Comparison of ENCODE assay signal across 10 mouse cellular contexts in the genomic region with DNA sequence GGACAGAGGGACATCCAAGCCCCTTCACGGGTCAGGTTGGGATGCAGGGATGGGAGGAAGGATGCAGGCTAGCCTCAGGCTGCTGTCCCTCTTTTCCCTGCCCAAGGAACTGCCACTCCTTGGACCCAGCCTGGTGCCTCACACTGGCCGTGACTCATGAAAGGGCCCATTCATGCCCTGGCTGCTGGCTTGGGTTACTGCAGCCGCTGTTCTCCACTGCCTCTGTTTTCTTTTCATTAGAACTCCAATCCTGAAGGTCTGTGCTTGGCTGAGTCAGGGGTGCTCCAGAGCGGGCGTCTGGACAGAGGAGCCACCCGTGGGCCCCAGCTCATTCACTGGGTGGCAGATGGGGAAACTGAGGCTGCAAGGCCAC. TPM values are rescaled to one million over a fixed set of nuclear protein-coding genes. Genes with fewer than 3 reads are reported as not detected.
DNase-seq lines count a peak whose midpoint lies in the region; ATAC-seq lines count a peak whose summit lies in the region.
"Had no signal": no experiment of that assay in that cellular context is flagged by ENCODE, and none has a peak within 500 bp of the region (broad histone marks: within the 10 kb centered on the region; RNA-seq: fewer than 3 reads in every experiment).

No protein-coding gene starts in this region.

- no peaks in the 10 kb centered on the region for H3K9me3 ChIP-seq in forebrain, embryonic 10.5 days
- H3K9me3 ChIP-seq in forebrain, embryonic 11.5 days (ENCODE audit: control insufficient read depth, low read length) = no peaks in the 10 kb centered on the region
- no peaks in the 10 kb centered on the region for H3K9me3 ChIP-seq in midbrain, embryonic 14.5 days (ENCODE audit: control insufficient read depth, low read length)
- no peaks in the 10 kb centered on the region for H3K9me3 ChIP-seq in midbrain, embryonic 10.5 days (replicated peaks)
- H3K9me3 ChIP-seq in hindbrain, embryonic 16.5 days (ENCODE audit: control insufficient read depth, low read length) = no peaks in the 10 kb centered on the region; the same call in 1 of the 2 replicates
- H3K9me3 ChIP-seq in stomach, embryonic 15.5 days = no peaks in the 10 kb centered on the region

- H3K4me1 ChIP-seq in forebrain, embryonic 10.5 days = peaks cover 29% of the 10 kb centered on the region
- H3K4me1 ChIP-seq in forebrain, embryonic 11.5 days (replicated peaks; ENCODE audit: control insufficient read depth, insufficient read depth, low read length) = 0 out of 2 replicates have a peak, but pooled peaks cover under 1% of the 10 kb centered on the region
- H3K4me1 ChIP-seq in midbrain, embryonic 14.5 days (ENCODE audit: control insufficient read depth, insufficient read depth, low read length) = no peaks in the 10 kb centered on the region
- peaks cover 10% of the 10 kb centered on the region for H3K4me1 ChIP-seq in midbrain, embryonic 10.5 days
- H3K4me1 ChIP-seq in hindbrain, embryonic 16.5 days (ENCODE audit: control insufficient read depth, insufficient read depth, low read depth, low read length) = peaks cover 3% of the 10 kb centered on the region; the same call in 1 of the 2 replicates
- 0 out of 2 replicates have a peak, but pooled peaks cover 1% of the 10 kb centered on the region for H3K4me1 ChIP-seq in stomach, embryonic 15.5 days

- 0 out of 2 replicates have a peak overlapping the region, but pooled peaks have one; percentile 1 for H3K27ac ChIP-seq in forebrain, embryonic 10.5 days
- H3K27ac ChIP-seq in forebrain, embryonic 11.5 days (ENCODE audit: low read depth, low read length) = no peak overlapping the region
- H3K27ac ChIP-seq in midbrain, embryonic 14.5 days (replicated peaks; ENCODE audit: low read depth, low read length) = no peak overlapping the region
- H3K27ac ChIP-seq in midbrain, embryonic 10.5 days (replicated peaks) = no peak overlapping the region
- peak overlapping the region; percentile 49 for H3K27ac ChIP-seq in hindbrain, embryonic 16.5 days (ENCODE audit: low read depth, low read length)
- H3K27ac ChIP-seq in stomach, embryonic 15.5 days = no peak overlapping the region

- H3K27me3 ChIP-seq in forebrain, embryonic 10.5 days (ENCODE audit: poor library complexity, severe bottlenecking) = peaks cover 45% of the 10 kb centered on the region
- peaks cover 12% of the 10 kb centered on the region for H3K27me3 ChIP-seq in forebrain, embryonic 11.5 days (ENCODE audit: control insufficient read depth, insufficient read depth, low read length)
- peaks cover 10% of the 10 kb centered on the region; the same call in 1 of the 2 replicates for H3K27me3 ChIP-seq in midbrain, embryonic 14.5 days (ENCODE audit: control insufficient read depth, insufficient read depth, low read length)
- peaks cover 39% of the 10 kb centered on the region for H3K27me3 ChIP-seq in midbrain, embryonic 10.5 days (ENCODE audit: low read depth, poor library complexity, severe bottlenecking)
- peaks cover 16% of the 10 kb centered on the region for H3K27me3 ChIP-seq in hindbrain, embryonic 16.5 days (replicated peaks; ENCODE audit: control insufficient read depth, insufficient read depth, low read length)
- peaks cover 18% of the 10 kb centered on the region for H3K27me3 ChIP-seq in stomach, embryonic 15.5 days (replicated peaks)

- no peak overlapping the region for H3K4me2 ChIP-seq in forebrain, embryonic 11.5 days (ENCODE audit: low read depth, low read length, severe bottlenecking)
- no peak overlapping the region for H3K4me2 ChIP-seq in midbrain, embryonic 14.5 days (ENCODE audit: low read length)
- no peak overlapping the region for H3K4me2 ChIP-seq in hindbrain, embryonic 16.5 days (ENCODE audit: low read length)
- no peak overlapping the region for H3K4me2 ChIP-seq in stomach, embryonic 15.5 days

- DNase-seq in forebrain, embryonic 10.5 days (ENCODE audit: extremely low spot score, low spot score) = no peak
- no peak for DNase-seq in forebrain, embryonic 11.5 days (ENCODE audit: low spot score)
- peak; percentile 27 for DNase-seq in midbrain, embryonic 14.5 days
- no peak for DNase-seq in midbrain, embryonic 10.5 days (ENCODE audit: low spot score)
- DNase-seq in cerebellum, postnatal 14 days = no peak
- no peak for DNase-seq in ovary, postnatal 10 days (ENCODE audit: low spot score)
- DNase-seq: cerebellum, adult 18-20 months had no signal

- no peaks in the 10 kb centered on the region for H3K36me3 ChIP-seq in forebrain, embryonic 10.5 days (replicated peaks)
- no peaks in the 10 kb centered on the region for H3K36me3 ChIP-seq in forebrain, embryonic 11.5 days (ENCODE audit: control insufficient read depth, insufficient read depth, low read length)
- no peaks in the 10 kb centered on the region for H3K36me3 ChIP-seq in midbrain, embryonic 14.5 days (ENCODE audit: control insufficient read depth, insufficient read depth, low read length)
- no peaks in the 10 kb centered on the region for H3K36me3 ChIP-seq in midbrain, embryonic 10.5 days
- no peaks in the 10 kb centered on the region for H3K36me3 ChIP-seq in hindbrain, embryonic 16.5 days (ENCODE audit: control insufficient read depth, insufficient read depth, low read length)
- H3K36me3 ChIP-seq in stomach, embryonic 15.5 days = no peaks in the 10 kb centered on the region

- H3K4me3 ChIP-seq in forebrain, embryonic 10.5 days = no peak overlapping the region
- H3K4me3 ChIP-seq in forebrain, embryonic 11.5 days (ENCODE audit: low read depth, low read length) = no peak overlapping the region
- H3K4me3 ChIP-seq in midbrain, embryonic 14.5 days (replicated peaks; ENCODE audit: low read depth, low read length) = no peak overlapping the region
- H3K4me3 ChIP-seq in midbrain, embryonic 10.5 days = no peak overlapping the region
- H3K4me3 ChIP-seq in hindbrain, embryonic 16.5 days (ENCODE audit: low read length) = no peak overlapping the region
- no peak overlapping the region for H3K4me3 ChIP-seq in stomach, embryonic 15.5 days (replicated peaks)

- 53% methylated on average over 6 of the region's 6 CpGs for WGBS in forebrain, embryonic 10.5 days
- 55% methylated on average over 6 of the region's 6 CpGs for WGBS in forebrain, embryonic 11.5 days
- 53% methylated on average over 6 of the region's 6 CpGs for WGBS in midbrain, embryonic 14.5 days
- WGBS in midbrain, embryonic 10.5 days = 64% methylated on average over 6 of the region's 6 CpGs
- WGBS in hindbrain, embryonic 16.5 days = 48% methylated on average over 6 of the region's 6 CpGs
- 70% methylated on average over 6 of the region's 6 CpGs for WGBS in stomach, embryonic 15.5 days

- H3K9ac ChIP-seq in forebrain, embryonic 11.5 days (ENCODE audit: low read length) = no peak overlapping the region
- no peak overlapping the region for H3K9ac ChIP-seq in midbrain, embryonic 14.5 days (replicated peaks; ENCODE audit: low read length)
- H3K9ac ChIP-seq in hindbrain, embryonic 16.5 days (ENCODE audit: low read depth, low read length) = no peak overlapping the region
- no peak overlapping the region for H3K9ac ChIP-seq in stomach, embryonic 15.5 days

- ATAC-seq in forebrain, embryonic 11.5 days (replicated peaks; ENCODE audit: low FRiP score) = no peak
- no peak for ATAC-seq in midbrain, embryonic 14.5 days (ENCODE audit: low FRiP score, low TSS enrichment)
- peak; percentile 83 for ATAC-seq in hindbrain, embryonic 16.5 days
- ATAC-seq in stomach, embryonic 15.5 days (ENCODE audit: insufficient read depth, low FRiP score, low read depth) = peak; percentile 58
- ATAC-seq: inflammation-experienced regulatory T-cells, adult 6 months had no signal

RNA-seq across cellular contexts. Expression of gene Zfpm1, which starts 57.3 kb away (rescaled TPM):
- 0.82 and 0.88 TPM in 2 replicates for polyA plus RNA-seq in forebrain, embryonic 10.5 days (2016; fragmentation: Nextera tagmentation; extraction: Ambion mirVana)
- 1.4 and 2.1 TPM in 2 replicates for polyA plus RNA-seq in forebrain, embryonic 11.5 days (2014; fragmentation: Nextera tagmentation; extraction: Ambion mirVana)
- polyA plus RNA-seq in midbrain, embryonic 14.5 days (2014; fragmentation: Nextera tagmentation; extraction: Ambion mirVana) = 2.3 TPM in 2 replicates
- 1.3 and 1.5 TPM in 2 replicates for polyA plus RNA-seq in midbrain, embryonic 10.5 days (2016; fragmentation: Nextera tagmentation; extraction: Ambion mirVana)
- polyA plus RNA-seq in hindbrain, embryonic 16.5 days (2015; fragmentation: Nextera tagmentation; extraction: Ambion mirVana) = 0.75 and 1.2 TPM in 2 replicates
- polyA plus RNA-seq in stomach, embryonic 15.5 days (2015; fragmentation: Nextera tagmentation; extraction: Ambion mirVana) = 5.6 and 5.7 TPM in 2 replicates

Comparison
In these comparisons a context has a peak if more than half of its experiments do, and no peak if none do; other contexts are left out.
1. H3K27ac ChIP-seq: peak in forebrain, embryonic 10.5 days (single experiment) and hindbrain, embryonic 16.5 days (single experiment); none in forebrain, embryonic 11.5 days (single experiment), midbrain, embryonic 14.5 days (single experiment), midbrain, embryonic 10.5 days (single experiment) and stomach, embryonic 15.5 days (single experiment).
2. ATAC-seq: peak in hindbrain, embryonic 16.5 days (single experiment) and stomach, embryonic 15.5 days (single experiment); none in forebrain, embryonic 11.5 days (single experiment) and midbrain, embryonic 14.5 days (single experiment).